Mouse (Mus musculus): ENCODE measurements around the gene Gpc6.

Gene Gpc6

GRCm38 (mm10) chr14:117068179-117068578 lies 143.1 kb downstream of the Gpc6 start:
- DNase-seq, result no peak

- DNase-seq, result no peak
Observed at GRCm38 (mm10) chr14:117070470-117071085, 145.5 kb downstream of the Gpc6 start.

DNA sequence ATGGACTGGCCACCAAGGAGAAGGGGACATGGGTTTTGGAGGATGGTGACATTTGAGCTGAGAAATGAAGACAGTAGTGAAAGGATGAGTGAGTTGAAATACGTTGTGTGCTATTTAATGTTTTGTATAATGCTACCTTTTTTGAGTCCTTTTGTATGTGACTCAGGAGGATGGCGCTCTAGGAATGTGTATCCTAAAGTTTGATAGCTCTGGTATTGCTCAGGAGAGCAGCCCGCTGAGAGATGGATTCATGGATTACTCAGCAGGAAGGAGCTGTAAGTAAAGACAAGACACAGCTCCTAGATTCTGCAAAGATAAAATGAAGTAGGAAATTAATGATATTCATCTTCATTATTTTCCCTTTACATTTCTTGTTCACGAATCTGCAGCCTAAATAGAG lies 168.5 kb downstream of the Gpc6 start:
- DNase-seq, result no peak

DNA sequence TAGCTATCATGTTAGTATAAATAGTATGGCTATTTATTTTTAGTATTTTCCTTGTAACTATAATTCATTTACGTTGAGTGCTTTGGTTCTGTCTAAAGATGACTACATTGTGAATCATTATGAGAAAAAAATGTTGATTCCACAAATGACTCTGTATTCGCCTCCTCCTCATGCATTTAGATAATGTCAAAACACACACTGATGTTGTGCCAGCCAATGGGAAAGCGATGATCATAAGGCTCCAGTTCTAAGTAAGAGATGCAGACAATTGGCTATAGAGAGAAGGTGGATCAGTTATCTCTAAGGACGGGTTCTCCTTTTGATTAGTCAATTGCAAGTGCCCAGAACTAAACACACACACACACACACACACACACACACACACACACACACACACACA lies 181.8 kb downstream of the Gpc6 start:
- DNase-seq, result no peak

- no peak for DNase-seq
Observed at GRCm38 (mm10) chr14:117113153-117113552, 188.0 kb downstream of the Gpc6 start.

GRCm38 (mm10) chr14:117122036-117122435 lies 196.9 kb downstream of the Gpc6 start:
- DNase-seq, result no peak

DNA sequence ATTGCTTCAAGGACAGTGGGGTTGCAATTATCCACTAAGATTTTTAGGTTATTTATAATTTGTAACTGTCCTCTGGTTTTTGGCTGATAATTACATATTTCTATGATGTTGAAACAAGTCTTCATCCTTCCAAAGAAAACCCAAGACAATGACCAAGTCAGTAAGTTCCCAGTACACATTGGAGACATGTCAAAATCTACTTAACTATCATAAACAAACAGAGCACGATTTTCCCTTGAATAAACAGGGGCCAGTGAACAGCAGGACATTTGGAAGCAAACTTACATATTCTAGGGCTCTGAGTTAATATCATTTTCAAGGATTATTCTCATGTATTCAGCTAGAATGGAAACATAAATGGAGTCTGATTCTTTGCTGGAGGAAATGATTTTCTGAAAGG lies 205.2 kb downstream of the Gpc6 start:
- no peak for DNase-seq

GRCm38 (mm10) chr14:117131324-117131723 lies 206.2 kb downstream of the Gpc6 start:
- no peak for DNase-seq

- no peak for DNase-seq
Observed at GRCm38 (mm10) chr14:117141077-117141848, 216.1 kb downstream of the Gpc6 start.

- no peak for DNase-seq
Observed at GRCm38 (mm10) chr14:117146089-117146488, 221.0 kb downstream of the Gpc6 start.

- DNase-seq, result no peak
Observed at GRCm38 (mm10) chr14:117146665-117147064, 221.6 kb downstream of the Gpc6 start.

GRCm38 (mm10) chr14:117151621-117152020 lies 226.5 kb downstream of the Gpc6 start:
- no peak for DNase-seq

- no peak for DNase-seq
Observed at GRCm38 (mm10) chr14:117155884-117156465, 230.9 kb downstream of the Gpc6 start.

- no peak for DNase-seq
Observed at GRCm38 (mm10) chr14:117157426-117157825, 232.3 kb downstream of the Gpc6 start.

- no peak for DNase-seq
Observed at GRCm38 (mm10) chr14:117166350-117166749, 241.2 kb downstream of the Gpc6 start.

DNA sequence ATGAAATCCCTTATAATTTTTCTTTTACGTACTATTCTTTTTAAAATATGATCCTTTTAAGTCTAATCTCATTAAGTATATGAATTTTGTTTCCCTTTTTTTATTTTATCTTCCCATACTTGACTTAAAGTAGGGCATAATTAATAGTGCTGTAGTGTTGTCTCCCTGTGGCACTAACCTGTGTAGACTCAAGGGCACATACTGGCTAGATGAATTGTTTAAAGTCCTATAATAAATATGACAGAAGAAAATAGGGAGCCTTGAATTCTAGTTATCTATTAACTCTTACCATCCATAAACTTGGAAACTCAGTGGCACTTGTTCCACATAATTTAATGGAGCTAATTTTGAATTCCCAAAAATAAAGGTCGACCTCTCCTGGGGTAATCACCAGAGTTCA lies 268.2 kb downstream of the Gpc6 start:
- no peak for DNase-seq

DNA sequence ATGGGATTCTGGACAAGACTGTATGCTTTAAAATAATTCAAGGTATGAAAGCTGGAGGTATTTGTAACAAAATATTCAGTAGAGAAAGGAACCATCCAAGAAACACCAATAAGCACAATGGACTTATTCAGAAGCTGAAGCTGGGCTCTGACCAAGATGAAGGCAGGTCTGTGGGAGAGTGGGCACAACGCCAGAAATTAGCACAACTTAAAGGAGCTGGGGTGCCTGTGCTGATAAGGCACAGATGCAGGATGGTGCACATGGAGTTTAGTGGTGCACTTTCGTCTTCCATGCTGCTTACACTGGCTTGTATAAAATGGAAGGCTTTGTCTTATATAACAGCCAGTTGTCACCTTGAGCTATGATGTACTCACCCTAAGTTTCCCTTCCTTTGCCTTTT lies 276.9 kb downstream of the Gpc6 start:
- DNase-seq, result no peak

DNA sequence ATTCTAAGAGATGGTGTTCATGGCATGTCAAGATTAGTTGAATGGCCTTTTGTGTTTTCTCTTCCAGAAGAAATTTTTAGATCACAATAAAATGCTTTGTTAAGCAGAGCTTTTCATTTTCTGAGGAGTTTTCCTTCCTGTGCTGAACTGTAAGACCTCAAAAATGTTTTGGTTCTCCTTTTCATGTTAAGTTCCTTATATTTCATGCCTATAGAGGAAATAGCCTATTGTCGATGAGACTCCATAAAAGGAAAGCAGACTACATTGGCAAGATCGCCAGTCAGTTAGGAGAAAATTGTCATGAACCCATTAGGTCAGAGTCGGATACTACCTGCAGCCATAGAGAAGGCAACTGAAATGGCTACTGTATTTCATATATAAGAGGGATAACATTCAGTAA lies 278.8 kb downstream of the Gpc6 start:
- no peak for DNase-seq

DNA sequence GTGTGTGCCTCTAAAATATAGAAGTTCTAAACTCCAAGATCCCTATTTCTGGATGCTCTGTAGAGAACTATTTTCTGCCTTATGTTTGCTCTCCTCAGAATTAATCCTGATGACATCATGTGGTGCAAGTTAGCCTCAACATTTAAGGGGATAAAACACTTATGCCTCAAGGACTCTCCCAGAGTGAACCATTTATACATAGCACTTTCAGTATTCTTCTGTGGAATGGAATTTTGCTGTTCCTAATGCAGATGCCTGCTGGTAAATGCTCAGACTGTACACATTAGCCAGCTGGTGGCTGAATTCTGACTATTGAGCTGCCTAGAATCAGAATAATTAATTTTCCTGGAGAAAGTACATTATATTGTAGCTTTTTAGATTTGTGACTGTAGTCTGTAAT lies 289.3 kb downstream of the Gpc6 start:
- no peak for DNase-seq

- no peak for DNase-seq
Observed at GRCm38 (mm10) chr14:117226920-117227319, 301.8 kb downstream of the Gpc6 start.

GRCm38 (mm10) chr14:117230476-117230875 lies 305.4 kb downstream of the Gpc6 start:
- no peak for DNase-seq

- DNase-seq, result no peak
Observed at GRCm38 (mm10) chr14:117238226-117238625, 313.1 kb downstream of the Gpc6 start.

- DNase-seq, result no peak
Observed at GRCm38 (mm10) chr14:117239694-117240427, 314.7 kb downstream of the Gpc6 start.

GRCm38 (mm10) chr14:117245631-117246030 lies 320.5 kb downstream of the Gpc6 start:
- DNase-seq, result no peak

Measured in lung, adult 18-20 months (tissue).